Mouse (Mus musculus) hindbrain, embryonic 11.5 days (tissue): Measurements from ENCODE around the gene Emilin2. TPM values are rescaled to one million over a fixed set of nuclear protein-coding genes. Genes with fewer than 3 reads are reported as not detected.

Experiments used
- ATAC-seq: fragments of 200-750 bp; cut with Nextera tagmentation; 2 replicates; pipeline ENCODE4 v1.8.0; 2017; ENCODE audit warnings: mild to moderate bottlenecking, moderate TSS enrichment, moderate library complexity; ENCODE audit not compliant: low FRiP score
- DNase-seq: peaks from one replicate; pipeline ENCODE4 v3.0.0-alpha.2; 2015; ENCODE audit warnings: low spot score
- H3K27ac ChIP-seq: fragments of 300-500 bp; sonication (generic); 2 replicates; pipeline ENCODE4 v1.5.1; 2014; ENCODE audit warnings: mild to moderate bottlenecking, low read depth, low read length
- H3K27me3 ChIP-seq: fragments of 300-500 bp; sonication (generic); 2 replicates; pipeline ENCODE4 v1.6.1; 2014; ENCODE audit warnings: mild to moderate bottlenecking, low read length, moderate library complexity, mixed read lengths; ENCODE audit not compliant: control insufficient read depth, insufficient read depth
- H3K36me3 ChIP-seq: fragments of 300-500 bp; sonication (generic); 2 replicates; pipeline ENCODE4 v1.6.1; 2014; ENCODE audit warnings: mild to moderate bottlenecking, low read length, moderate library complexity, mixed read lengths; ENCODE audit not compliant: control insufficient read depth, insufficient read depth
- H3K4me1 ChIP-seq: fragments of 300-500 bp; sonication (generic); replicated peaks from 2 replicates; pipeline ENCODE4 v1.6.1; 2014; ENCODE audit warnings: low read length, mixed read lengths; ENCODE audit not compliant: control insufficient read depth, insufficient read depth
- H3K4me2 ChIP-seq: fragments of 300-500 bp; sonication (generic); replicated peaks from 2 replicates; pipeline ENCODE4 v1.6.1; 2014; ENCODE audit warnings: mild to moderate bottlenecking, low read depth, low read length
- H3K4me3 ChIP-seq: fragments of 300-500 bp; sonication (generic); 2 replicates; pipeline ENCODE4 v1.5.1; 2014; ENCODE audit warnings: low read depth, low read length
- H3K9ac ChIP-seq: fragments of 300-500 bp; sonication (generic); 2 replicates; pipeline ENCODE4 v1.6.1; 2014; ENCODE audit warnings: low read depth, low read length
- H3K9me3 ChIP-seq: fragments of 300-500 bp; sonication (generic); 2 replicates; pipeline ENCODE4 v1.6.1; 2016; ENCODE audit warnings: low read length; ENCODE audit not compliant: control insufficient read depth
- WGBS: fragments of 180-500 bp; shearing (Covaris S2); extraction: QIAGEN DNeasy Blood & Tissue Kit; methylation state at CpG from one replicate; pipeline ENCODE4 v1.1.7; 2014; 5-methylcytosine and 5-hydroxymethylcytosine counted together
- polyA plus RNA-seq: library from polyadenylated mRNA; unstranded; fragments of >200 nt; fragmentation: Nextera tagmentation; extraction: Ambion mirVana; gene quantifications from 2 replicates; pipeline ENCODE4 v1.2.1, GENCODE M21; 2014

Emilin2 gene
- polyA plus RNA-seq, 1 experiment from 2014 or later = 7.8 TPM

DNA sequence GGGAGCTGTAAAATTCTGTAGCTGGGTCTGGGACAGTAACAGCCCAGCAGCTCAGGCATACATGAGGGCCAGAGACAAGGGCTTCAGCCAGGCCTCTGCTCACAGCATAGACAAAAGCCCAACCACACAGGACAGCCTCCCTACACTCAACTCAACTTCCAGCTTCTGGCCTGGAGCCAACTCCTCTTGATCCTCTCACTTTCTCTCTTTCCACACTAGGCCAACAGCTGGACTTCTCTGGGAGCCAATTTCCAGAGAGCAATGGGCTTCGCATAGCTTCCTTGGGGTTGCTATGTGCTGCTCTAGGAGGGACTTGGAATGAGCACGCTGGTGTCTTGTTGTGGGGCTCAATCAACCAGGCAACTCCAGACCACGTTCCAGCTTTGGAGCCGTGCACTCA lies 28.5 kb downstream of the Emilin2 start:
- ATAC-seq = no peak
- Histone ChIP-seq H3K9ac (no peak overlapping the region), H3K4me2 (no peak overlapping the region), H3K4me1 (no peaks in the 10 kb centered on the region), H3K4me3 (no peak overlapping the region), H3K9me3 (no peaks in the 10 kb centered on the region), H3K27ac (no peak overlapping the region), H3K27me3 (no peaks in the 10 kb centered on the region), H3K36me3 (no peaks in the 10 kb centered on the region)
- DNase-seq = no peak
- 95% methylated on average over 4 of the region's 4 CpGs for WGBS

DNA sequence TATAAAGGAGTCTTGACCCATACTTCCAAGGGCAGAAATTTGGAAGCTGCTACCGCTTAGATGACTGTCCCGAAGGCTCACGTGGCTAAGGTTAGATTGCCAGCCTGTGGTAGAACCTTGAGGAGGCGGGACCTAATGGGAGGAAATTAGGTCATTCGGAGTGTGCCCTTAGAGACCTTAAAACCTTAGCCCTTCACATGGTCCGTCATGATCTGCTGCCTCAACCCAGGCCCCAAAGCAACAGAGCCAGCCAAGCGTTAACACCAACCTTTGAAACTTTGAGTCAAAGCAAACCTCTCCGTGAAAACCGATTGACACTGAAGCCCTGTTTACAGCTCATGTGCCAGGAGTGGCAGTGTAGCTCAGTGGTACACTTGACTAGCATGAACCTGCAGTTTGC lies 29.1 kb downstream of the Emilin2 start:
- DNase-seq (no peak), ATAC-seq (no peak)
- Histone ChIP-seq H3K27ac (no peak overlapping the region), H3K27me3 (no peaks in the 10 kb centered on the region), H3K9me3 (no peaks in the 10 kb centered on the region), H3K36me3 (no peaks in the 10 kb centered on the region), H3K4me2 (no peak overlapping the region), H3K4me3 (no peak overlapping the region), H3K4me1 (no peaks in the 10 kb centered on the region), H3K9ac (no peak overlapping the region)
- 88% methylated on average over 9 of the region's 9 CpGs for WGBS

DNA sequence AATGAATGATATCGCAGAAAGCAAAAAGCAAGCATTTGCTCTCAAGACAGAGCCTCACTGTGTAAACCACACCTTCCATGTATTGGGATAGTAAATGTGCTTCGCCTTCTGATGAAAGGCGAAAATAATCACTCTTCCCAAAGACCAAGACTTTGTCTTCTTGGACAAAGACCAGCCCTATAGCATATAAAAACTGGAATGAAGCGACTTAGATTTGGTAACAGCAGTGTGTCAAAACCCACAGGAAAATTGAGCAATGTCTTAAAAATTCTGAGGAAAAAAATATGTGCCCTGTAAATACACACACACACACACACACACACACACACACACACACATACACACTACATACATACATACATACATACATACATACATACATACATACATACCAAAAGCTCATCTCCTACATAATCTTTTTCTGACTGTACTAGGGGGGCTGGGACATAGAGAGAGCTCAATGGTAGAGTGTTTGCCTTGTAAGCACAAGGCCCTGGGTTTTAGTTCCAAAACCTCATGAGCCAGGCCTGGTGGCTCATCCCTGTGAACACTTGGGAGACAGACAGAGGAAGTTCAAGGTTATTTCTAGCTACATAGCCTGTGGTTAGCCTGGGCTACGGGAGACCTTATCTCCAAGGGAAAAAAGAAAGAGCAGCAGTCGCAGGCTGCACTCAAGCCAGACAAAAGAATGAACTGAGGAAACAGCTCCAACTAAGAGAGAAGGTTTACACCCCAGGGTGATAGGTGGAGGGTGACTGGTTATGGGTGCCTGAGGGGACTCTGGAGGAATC lies 33.9 kb downstream of the Emilin2 start:
- H3K4me1 ChIP-seq = no peaks in the 10 kb centered on the region
- WGBS = 92% methylated on average over 6 of the region's 6 CpGs
- 0 out of 2 replicates have a peak, but pooled peaks cover 2% of the 10 kb centered on the region for H3K36me3 ChIP-seq
- DNase-seq (no peak), ATAC-seq (no peak)
- no peak overlapping the region for H3K27ac ChIP-seq
- H3K4me3 ChIP-seq = no peak overlapping the region
- no peak overlapping the region for H3K9ac ChIP-seq
- no peak overlapping the region for H3K4me2 ChIP-seq
- H3K9me3 ChIP-seq = no peaks in the 10 kb centered on the region
- H3K27me3 ChIP-seq = no peaks in the 10 kb centered on the region

DNA sequence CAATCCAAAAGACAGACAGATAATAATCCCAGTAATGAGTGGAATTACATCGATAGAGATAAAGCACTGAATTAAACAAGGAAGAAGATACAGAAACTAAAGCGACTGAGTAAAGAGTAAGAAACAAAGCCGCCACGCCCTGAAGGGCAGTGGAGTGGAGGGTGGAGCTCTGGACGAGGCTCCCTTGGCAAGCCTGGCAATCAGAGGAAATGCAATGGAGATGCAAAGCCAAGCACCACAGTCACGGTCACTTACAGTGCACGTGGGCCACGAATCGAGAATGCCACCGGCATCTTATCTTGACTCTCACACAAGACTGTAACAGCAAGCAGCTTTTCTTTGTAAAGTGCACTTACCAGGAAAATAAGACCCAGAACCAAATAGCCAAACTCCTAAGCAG lies 35.0 kb downstream of the Emilin2 start:
- Histone ChIP-seq H3K4me3 (no peak overlapping the region), H3K9me3 (no peaks in the 10 kb centered on the region), H3K36me3 (0 out of 2 replicates have a peak, but pooled peaks cover 2% of the 10 kb centered on the region), H3K27me3 (no peaks in the 10 kb centered on the region), H3K27ac (no peak overlapping the region), H3K4me1 (no peaks in the 10 kb centered on the region), H3K9ac (no peak overlapping the region), H3K4me2 (no peak overlapping the region)
- WGBS = 95% methylated on average over 10 of the region's 10 CpGs
- DNase-seq (no peak), ATAC-seq (no peak)

DNA sequence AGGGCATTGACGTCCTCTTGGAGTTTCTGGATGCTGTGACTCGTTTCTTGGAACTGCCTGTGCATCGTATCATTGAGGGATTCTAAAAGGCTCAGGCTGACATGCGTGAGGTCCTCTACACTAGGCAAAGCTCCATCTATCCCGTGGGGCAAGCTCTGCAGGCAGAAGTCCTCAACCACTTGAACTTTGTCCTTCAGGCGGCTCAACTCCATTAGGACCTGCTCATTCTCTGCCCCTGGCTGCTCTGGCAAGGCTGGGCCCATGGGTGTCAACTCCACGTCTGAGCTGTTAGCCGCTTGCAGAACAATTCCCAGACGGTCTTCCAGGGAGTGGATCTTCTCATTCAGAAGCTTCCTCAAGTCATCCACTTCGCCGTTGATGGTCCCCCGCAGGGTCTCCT lies 37.9 kb downstream of the Emilin2 start:
- H3K27me3 ChIP-seq = no peaks in the 10 kb centered on the region
- H3K9ac ChIP-seq = no peak overlapping the region
- H3K4me2 ChIP-seq = no peak overlapping the region
- H3K4me1 ChIP-seq = no peaks in the 10 kb centered on the region
- DNase-seq (no peak), ATAC-seq (no peak)
- 0 out of 2 replicates have a peak, but pooled peaks cover 2% of the 10 kb centered on the region for H3K36me3 ChIP-seq
- H3K4me3 ChIP-seq = no peak overlapping the region
- no peaks in the 10 kb centered on the region for H3K9me3 ChIP-seq
- WGBS = 96% methylated on average over 12 of the region's 12 CpGs
- H3K27ac ChIP-seq = no peak overlapping the region

DNA sequence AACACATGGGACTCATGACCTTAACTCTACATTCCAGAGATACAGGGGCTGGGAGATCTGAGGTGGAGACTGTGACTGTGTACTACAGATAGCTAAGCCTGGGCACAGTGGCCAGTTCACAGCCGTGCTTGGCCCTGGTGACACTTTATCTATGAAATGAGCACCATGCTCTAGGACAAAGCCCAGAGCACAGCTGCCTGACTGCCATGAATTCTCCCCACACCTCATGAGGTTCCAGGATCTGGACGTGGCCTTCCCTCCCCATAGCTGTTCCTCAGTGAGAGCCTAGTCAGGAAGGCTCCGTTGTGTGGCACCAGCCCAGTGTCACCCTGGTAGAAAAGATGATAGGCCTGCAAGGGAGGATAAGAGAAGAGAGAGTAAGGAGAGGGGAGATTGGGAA lies 43.2 kb downstream of the Emilin2 start:
- no peak overlapping the region for H3K9ac ChIP-seq
- no peaks in the 10 kb centered on the region for H3K4me1 ChIP-seq
- DNase-seq (no peak), ATAC-seq (no peak)
- no peak overlapping the region for H3K27ac ChIP-seq
- H3K4me2 ChIP-seq = no peak overlapping the region
- H3K9me3 ChIP-seq = no peaks in the 10 kb centered on the region
- H3K27me3 ChIP-seq = no peaks in the 10 kb centered on the region
- no peaks in the 10 kb centered on the region for H3K36me3 ChIP-seq
- no peak overlapping the region for H3K4me3 ChIP-seq
- 89% methylated on average over 3 of the region's 3 CpGs for WGBS

DNA sequence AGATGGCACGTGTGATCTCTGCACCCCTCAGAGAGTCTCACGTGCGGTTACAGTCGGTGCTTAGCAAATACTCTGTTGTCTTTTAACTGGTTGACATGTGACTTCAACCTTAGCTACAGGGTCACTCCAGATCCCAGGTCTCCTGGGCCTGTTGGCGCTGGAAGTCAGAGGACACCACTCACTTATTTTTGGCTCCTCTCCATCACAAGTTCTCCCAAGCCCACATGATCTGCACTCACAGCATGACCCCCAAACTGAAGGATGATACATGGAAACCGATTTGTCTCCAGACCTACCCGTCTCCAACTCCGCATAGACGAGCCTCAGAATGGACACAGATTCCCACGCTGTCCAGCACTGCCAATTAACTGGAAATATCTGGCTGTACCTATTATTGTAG lies 43.6 kb downstream of the Emilin2 start:
- no peaks in the 10 kb centered on the region for H3K4me1 ChIP-seq
- no peak overlapping the region for H3K9ac ChIP-seq
- H3K4me3 ChIP-seq = no peak overlapping the region
- H3K4me2 ChIP-seq = no peak overlapping the region
- no peaks in the 10 kb centered on the region for H3K36me3 ChIP-seq
- no peaks in the 10 kb centered on the region for H3K27me3 ChIP-seq
- no peak overlapping the region for H3K27ac ChIP-seq
- no peaks in the 10 kb centered on the region for H3K9me3 ChIP-seq
- ATAC-seq (no peak), DNase-seq (no peak)
- WGBS = 87% methylated on average over 10 of the region's 10 CpGs

DNA sequence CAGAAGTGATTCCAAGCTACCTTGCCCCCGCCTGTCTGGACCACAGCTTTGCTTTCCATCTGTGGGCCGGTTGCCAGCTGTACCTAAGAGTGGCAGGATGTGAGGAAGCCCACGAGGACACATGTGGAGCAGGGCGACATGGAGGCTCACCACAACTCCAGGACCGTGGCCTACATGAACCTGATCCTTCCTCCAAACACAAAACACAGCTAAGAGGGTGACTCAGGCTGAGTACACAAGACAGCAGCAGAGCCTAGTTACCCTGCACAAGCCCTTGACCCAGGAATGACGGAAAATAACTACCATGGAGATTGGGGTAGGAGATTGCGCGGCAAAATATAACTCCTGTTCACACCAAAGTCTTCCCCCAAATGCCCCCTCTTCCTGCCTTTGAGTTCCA lies 44.4 kb downstream of the Emilin2 start:
- Histone ChIP-seq H3K27me3 (no peaks in the 10 kb centered on the region), H3K9me3 (no peaks in the 10 kb centered on the region), H3K4me1 (no peaks in the 10 kb centered on the region), H3K4me3 (no peak overlapping the region), H3K36me3 (no peaks in the 10 kb centered on the region), H3K9ac (no peak overlapping the region), H3K4me2 (no peak overlapping the region), H3K27ac (no peak overlapping the region)
- DNase-seq (no peak), ATAC-seq (no peak)
- WGBS = 94% methylated on average over 8 of the region's 8 CpGs

DNA sequence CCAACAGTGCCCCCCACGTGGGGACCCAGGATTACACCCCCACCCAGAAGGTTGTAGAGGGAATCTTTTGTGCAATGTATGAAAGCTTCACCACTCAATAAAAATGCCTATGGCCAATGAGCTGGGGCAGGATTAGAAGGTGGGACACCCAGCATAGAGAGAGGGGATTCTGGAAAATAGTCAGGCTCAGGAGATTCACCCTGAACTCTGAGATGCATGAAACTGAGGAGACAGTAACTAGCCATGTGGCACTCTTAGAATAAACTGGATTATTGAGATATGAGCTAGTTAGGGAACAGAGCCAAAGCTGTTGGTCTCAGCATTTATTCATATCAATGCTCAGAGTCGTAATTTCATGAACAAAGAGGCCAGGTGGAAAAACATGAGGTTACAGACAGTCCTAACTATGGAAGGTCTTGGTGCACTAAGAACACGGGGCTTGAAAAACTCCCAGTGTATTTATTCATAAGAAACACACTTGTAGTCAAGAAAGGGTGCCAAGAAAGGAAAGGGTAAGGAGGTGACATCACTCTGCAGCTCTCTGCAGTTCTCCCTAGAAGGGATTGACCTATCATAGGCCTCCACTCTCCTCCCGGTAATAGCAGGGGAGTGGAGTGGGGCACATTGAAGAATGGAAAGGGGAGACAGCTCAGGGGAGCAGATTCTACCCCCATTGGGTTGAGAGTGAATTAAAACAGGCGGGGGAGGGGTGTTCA lies 46.3 kb downstream of the Emilin2 start:
- no peak overlapping the region for H3K27ac ChIP-seq
- DNase-seq (no peak), ATAC-seq (no peak)
- H3K9ac ChIP-seq = no peak overlapping the region
- no peaks in the 10 kb centered on the region for H3K27me3 ChIP-seq
- H3K36me3 ChIP-seq = no peaks in the 10 kb centered on the region
- H3K4me3 ChIP-seq = no peak overlapping the region
- H3K4me2 ChIP-seq = no peak overlapping the region
- no peaks in the 10 kb centered on the region for H3K4me1 ChIP-seq
- no peaks in the 10 kb centered on the region for H3K9me3 ChIP-seq
- WGBS = 78% methylated on average over 5 of the region's 5 CpGs
